Mouse (Mus musculus) limb, embryonic 11.5 days (tissue): ENCODE data around the gene Cdca3. TPM values are rescaled to one million over a fixed set of nuclear protein-coding genes. Genes with fewer than 3 reads are reported as not detected.
A peak's percentile ranks its signal among the peaks of the same experiment; 100 is the strongest.

ENCODE experiments used
- ATAC-seq: fragments of 200-750 bp; cut with Nextera tagmentation; 2 replicates; pipeline ENCODE4 v1.8.0; 2017; ENCODE audit warnings: low read depth; ENCODE audit not compliant: insufficient number of reproducible peaks, low FRiP score, low TSS enrichment
- DNase-seq: peaks from one replicate; pipeline ENCODE4 v3.0.0-alpha.2; 2015; ENCODE audit warnings: low spot score
- H3K27ac ChIP-seq: fragments of 300-500 bp; sonication (generic); replicated peaks from 2 replicates; pipeline ENCODE4 v1.5.1; 2014; ENCODE audit warnings: low read depth, mild to moderate bottlenecking, low read length
- H3K27me3 ChIP-seq: fragments of 300-500 bp; sonication (generic); 2 replicates; pipeline ENCODE4 v1.6.1; 2014; ENCODE audit warnings: mild to moderate bottlenecking, low read length, mixed read lengths; ENCODE audit not compliant: control insufficient read depth, insufficient read depth
- H3K36me3 ChIP-seq: fragments of 300-500 bp; sonication (generic); 2 replicates; pipeline ENCODE4 v1.6.1; 2014; ENCODE audit warnings: mild to moderate bottlenecking, low read length, moderate library complexity, mixed read lengths; ENCODE audit not compliant: control insufficient read depth, insufficient read depth
- H3K4me1 ChIP-seq: fragments of 300-500 bp; sonication (generic); 2 replicates; pipeline ENCODE4 v1.6.1; 2014; ENCODE audit warnings: low read length, mixed read lengths; ENCODE audit not compliant: control insufficient read depth, insufficient read depth
- H3K4me2 ChIP-seq: fragments of 300-500 bp; sonication (generic); 2 replicates; pipeline ENCODE4 v1.6.1; 2014; ENCODE audit warnings: low read depth, mild to moderate bottlenecking, moderate library complexity; ENCODE audit not compliant: severe bottlenecking
- H3K4me3 ChIP-seq: fragments of 300-500 bp; sonication (generic); 2 replicates; pipeline ENCODE4 v1.5.1; 2014; ENCODE audit warnings: low read depth, low read length
- H3K9ac ChIP-seq: fragments of 300-500 bp; sonication (generic); 2 replicates; pipeline ENCODE4 v1.6.1; 2014; ENCODE audit warnings: mild to moderate bottlenecking, low read length
- H3K9me3 ChIP-seq: fragments of 300-500 bp; sonication (generic); 2 replicates; pipeline ENCODE4 v1.6.1; 2016; ENCODE audit warnings: low read length; ENCODE audit not compliant: control insufficient read depth
- WGBS: fragments of 180-500 bp; shearing (Covaris S2); extraction: QIAGEN DNeasy Blood & Tissue Kit; methylation state at CpG from one replicate; pipeline ENCODE4 v1.1.7; 2014; 5-methylcytosine and 5-hydroxymethylcytosine counted together
- polyA plus RNA-seq: library from polyadenylated mRNA; unstranded; fragments of >200 nt; fragmentation: Nextera tagmentation; extraction: Ambion mirVana; gene quantifications from 2 replicates; pipeline ENCODE4 v1.2.1, GENCODE M21; 2014

Cdca3 gene
- polyA plus RNA-seq, 1 experiment from 2014 or later = 243 TPM

DNA sequence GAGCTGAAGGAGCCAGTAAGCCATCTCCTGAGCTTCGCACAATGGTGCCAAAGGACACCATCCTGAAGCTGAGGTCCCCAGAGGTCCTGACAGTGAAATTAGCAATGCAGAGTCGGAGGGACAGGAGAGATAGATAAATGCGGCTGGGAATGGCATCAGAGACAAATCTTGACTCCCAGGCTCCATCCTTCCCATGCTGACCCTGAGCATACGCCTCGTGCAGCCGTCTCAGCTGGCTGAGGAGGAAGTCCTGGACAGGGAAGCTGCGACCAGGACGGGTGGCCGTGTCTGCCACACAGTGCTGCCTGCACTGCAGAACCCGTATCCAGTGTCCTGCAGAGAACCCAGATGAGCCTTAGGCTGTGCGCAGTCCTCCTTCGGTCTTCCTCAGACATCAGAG lies 25.3 kb downstream of the Cdca3 start:
- H3K27ac ChIP-seq = no peak overlapping the region
- no peaks in the 10 kb centered on the region for H3K9me3 ChIP-seq
- 0 out of 2 replicates have a peak overlapping the region, but pooled peaks have one; percentile 1 for H3K4me3 ChIP-seq
- H3K4me2 ChIP-seq = no peak overlapping the region
- 74% methylated on average over 12 of the region's 12 CpGs for WGBS
- H3K9ac ChIP-seq = no peak overlapping the region; the same call in 1 of the 2 replicates
- no peaks in the 10 kb centered on the region for H3K36me3 ChIP-seq
- peaks cover 16% of the 10 kb centered on the region for H3K4me1 ChIP-seq
- no peaks in the 10 kb centered on the region for H3K27me3 ChIP-seq
- DNase-seq = no peak
- no peak for ATAC-seq

DNA sequence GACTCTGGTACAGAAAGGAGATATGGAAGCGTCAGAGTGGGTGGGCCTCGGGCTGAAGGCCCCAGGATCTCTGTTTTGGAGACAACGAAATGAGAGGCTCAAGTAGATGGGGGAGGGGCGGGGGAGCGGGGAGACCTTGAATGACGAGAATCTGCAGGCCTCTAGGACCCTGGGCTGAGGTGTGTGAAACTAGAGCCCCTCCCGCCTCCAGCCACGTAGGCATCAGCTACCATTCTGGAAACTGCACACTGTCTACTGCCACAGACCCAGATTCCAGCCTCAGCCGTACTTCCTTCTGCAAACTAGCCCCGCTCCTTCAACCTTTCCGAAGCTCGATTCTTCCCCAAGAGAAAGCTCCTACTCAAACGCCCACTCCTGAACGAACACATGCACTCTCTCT lies 27.0 kb downstream of the Cdca3 start:
- no peaks in the 10 kb centered on the region for H3K36me3 ChIP-seq
- peak overlapping the region; percentile 79 for H3K4me2 ChIP-seq
- peak overlapping the region; percentile 89 for H3K27ac ChIP-seq
- DNase-seq (peak; percentile 83), ATAC-seq (peak; percentile 55)
- H3K27me3 ChIP-seq = no peaks in the 10 kb centered on the region
- H3K9me3 ChIP-seq = no peaks in the 10 kb centered on the region
- peak overlapping the region; percentile 80 for H3K4me3 ChIP-seq
- H3K9ac ChIP-seq = peak overlapping the region; percentile 98
- 3% methylated on average over 14 of the region's 14 CpGs for WGBS
- H3K4me1 ChIP-seq = peaks cover 22% of the 10 kb centered on the region

- H3K9me3 ChIP-seq = no peaks in the 10 kb centered on the region
- DNase-seq (peak; percentile 95), ATAC-seq (peak; percentile 83)
- WGBS = 1% methylated on average over 86 of the region's 86 CpGs
- peak within 1 kb of the TSS; percentile 80 for H3K4me3 ChIP-seq
- H3K27me3 ChIP-seq = no peaks in the 10 kb centered on the region
- H3K36me3 ChIP-seq = no peaks in the 10 kb centered on the region
- H3K9ac ChIP-seq = peak within 1 kb of the TSS; percentile 98
- H3K4me1 ChIP-seq = peaks cover 28% of the 10 kb centered on the region
- H3K27ac ChIP-seq = peak within 1 kb of the TSS; percentile 98
- H3K4me2 ChIP-seq = peak within 1 kb of the TSS; percentile 79
Observed at GRCm38 (mm10) chr6:124856916-124857839, 27.8 kb downstream of the Cdca3 start, which contains the start of gene P3h3. Gene P3h3, minus strand, starts transcription at chr6:124857752.

DNA sequence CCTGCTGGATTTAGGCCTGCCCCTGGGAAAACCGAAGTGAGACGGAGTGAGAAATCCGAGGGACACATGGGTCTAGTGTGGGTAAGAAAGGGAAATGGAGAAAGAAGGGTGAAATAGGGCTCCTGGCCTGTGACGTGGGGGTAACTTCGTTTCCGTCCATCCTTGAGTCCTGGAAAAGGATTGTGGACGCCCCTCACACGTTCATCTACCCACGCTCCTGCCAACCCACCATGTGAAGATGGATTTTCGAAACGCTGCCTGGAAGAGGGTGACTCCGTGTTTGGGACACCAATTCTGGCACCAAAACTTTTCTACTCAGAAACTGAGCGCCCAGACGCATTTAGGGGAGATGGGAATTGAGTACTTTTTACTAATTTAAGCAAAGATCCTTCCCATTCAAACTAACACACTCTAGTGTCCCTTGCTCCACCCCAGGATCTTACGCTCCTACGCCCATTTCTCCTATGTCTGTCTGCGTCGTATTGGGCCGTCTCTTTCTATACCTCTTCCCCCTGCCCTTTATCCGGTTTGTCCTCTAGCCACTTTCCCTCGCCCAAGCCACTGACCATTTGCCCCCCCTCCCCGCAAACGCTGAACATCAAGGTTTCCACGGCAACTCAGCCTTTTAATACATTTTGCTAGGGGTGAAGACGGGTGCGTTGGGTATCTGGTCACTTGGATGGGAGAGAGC lies 28.6 kb downstream of the Cdca3 start:
- H3K36me3 ChIP-seq = no peaks in the 10 kb centered on the region

GRCm38 (mm10) chr6:124858561-124859318 lies 29.4 kb downstream of the Cdca3 start:
- no peaks in the 10 kb centered on the region for H3K9me3 ChIP-seq
- peaks cover 36% of the 10 kb centered on the region for H3K4me1 ChIP-seq
- 70% methylated on average over 28 of the region's 28 CpGs for WGBS
- DNase-seq (no peak), ATAC-seq (no peak)
- peak overlapping the region; percentile 9 for H3K9ac ChIP-seq
- no peak overlapping the region for H3K27ac ChIP-seq
- no peaks in the 10 kb centered on the region for H3K27me3 ChIP-seq
- peak overlapping the region; percentile 79; the same call in 1 of the 2 replicates for H3K4me2 ChIP-seq
- H3K36me3 ChIP-seq = no peaks in the 10 kb centered on the region
- H3K4me3 ChIP-seq = peak overlapping the region; percentile 80; the same call in 1 of the 2 replicates

More for the DNA sequence above, 28.6 kb downstream of the Cdca3 start:
- H3K9me3 ChIP-seq = no peaks in the 10 kb centered on the region
- H3K27ac ChIP-seq = peak overlapping the region; percentile 98; the same call in 1 of the 2 replicates
- peaks cover 32% of the 10 kb centered on the region for H3K4me1 ChIP-seq
- ATAC-seq (no peak), DNase-seq (no peak)
- peak overlapping the region; percentile 80 for H3K4me3 ChIP-seq
- 23% methylated on average over 26 of the region's 26 CpGs for WGBS
- H3K4me2 ChIP-seq = peak overlapping the region; percentile 79
- H3K27me3 ChIP-seq = no peaks in the 10 kb centered on the region
- H3K9ac ChIP-seq = peak overlapping the region; percentile 98

- Histone ChIP-seq H3K4me2 (peak overlapping the region; percentile 12; the same call in 1 of the 2 replicates), H3K9ac (peak overlapping the region; percentile 17; the same call in 1 of the 2 replicates), H3K4me1 (peaks cover 41% of the 10 kb centered on the region), H3K4me3 (no peak overlapping the region), H3K36me3 (no peaks in the 10 kb centered on the region), H3K27ac (no peak overlapping the region), H3K27me3 (peaks cover 4% of the 10 kb centered on the region; the same call in 1 of the 2 replicates), H3K9me3 (no peaks in the 10 kb centered on the region)
- DNase-seq (peak; percentile 93), ATAC-seq (no peak)
- 10% methylated on average over 12 of the region's 12 CpGs for WGBS
Observed at GRCm38 (mm10) chr6:124859725-124860124, 30.4 kb downstream of the Cdca3 start.

DNA sequence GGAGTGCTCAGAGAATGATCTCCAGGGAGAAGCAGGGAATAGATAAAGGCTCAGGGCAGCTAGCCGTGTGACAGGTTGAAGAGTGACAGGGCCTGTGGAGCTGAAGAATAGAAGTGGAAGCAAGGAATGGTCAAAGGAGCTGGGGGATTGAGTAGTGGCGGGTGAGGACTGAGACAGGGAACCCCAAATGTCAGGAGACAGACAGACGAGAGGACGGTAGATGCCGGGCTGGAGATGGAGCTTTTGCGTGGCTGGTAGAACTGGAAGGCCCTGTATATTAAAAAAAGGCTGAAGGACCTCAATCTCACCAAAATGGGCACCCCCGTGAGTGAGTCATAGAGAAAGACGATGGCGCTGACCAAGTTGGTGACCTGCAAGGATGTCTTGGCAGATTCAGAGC lies 31.2 kb downstream of the Cdca3 start:
- DNase-seq (no peak), ATAC-seq (no peak)
- Histone ChIP-seq H3K4me1 (peaks cover 41% of the 10 kb centered on the region), H3K4me2 (no peak overlapping the region), H3K9ac (no peak overlapping the region), H3K27ac (no peak overlapping the region), H3K9me3 (no peaks in the 10 kb centered on the region), H3K36me3 (no peaks in the 10 kb centered on the region), H3K4me3 (no peak overlapping the region), H3K27me3 (peaks cover 4% of the 10 kb centered on the region; the same call in 1 of the 2 replicates)
- 90% methylated on average over 9 of the region's 9 CpGs for WGBS
